Mouse (Mus musculus): ENCODE data around the gene Wdr66.

Gene Wdr66

DNA sequence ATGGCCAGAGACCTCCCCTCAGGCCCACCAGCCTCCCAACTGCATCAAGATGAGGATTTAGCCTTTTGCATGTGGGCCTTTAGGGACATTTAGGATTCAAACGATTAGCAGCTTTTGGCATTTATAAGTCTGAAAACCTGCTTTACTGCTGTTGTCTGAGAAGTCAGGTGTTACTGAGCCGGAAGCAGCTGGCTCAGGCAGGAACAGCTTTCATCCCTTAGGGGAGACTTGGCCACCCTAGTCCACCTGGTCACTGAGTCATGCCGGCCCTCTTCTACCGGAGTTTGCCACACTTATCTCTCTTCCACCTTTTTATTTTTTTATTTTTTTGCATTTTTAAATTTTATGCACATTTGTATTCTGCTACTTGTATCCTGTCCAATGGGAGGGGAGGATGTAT lies 105.4 kb downstream of the Wdr66 start:
- no peak for DNase-seq (ENCODE audit: low spot score in 2 of 2)

DNA sequence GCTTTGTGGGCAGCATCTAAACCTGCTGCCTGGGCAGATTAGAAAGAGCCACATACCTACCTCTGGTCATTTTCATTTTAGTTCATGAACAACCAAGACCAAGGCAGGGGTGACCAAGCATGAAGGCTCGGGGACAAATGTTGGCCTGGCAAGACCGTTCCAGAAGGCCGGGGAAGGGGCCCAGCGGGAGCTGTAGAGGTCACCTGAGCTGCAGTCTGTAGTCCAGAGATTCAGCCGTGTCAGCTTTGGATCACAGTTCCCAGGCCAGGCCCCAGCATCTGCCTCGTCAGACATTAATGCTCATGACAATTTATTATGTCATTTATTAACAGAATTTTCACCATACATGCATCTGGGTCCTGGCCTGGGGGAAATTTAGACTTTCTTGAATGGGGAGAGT lies 107.5 kb downstream of the Wdr66 start:
- DNase-seq (ENCODE audit: low spot score in 2 of 2) = no peak

- DNase-seq (ENCODE audit: low spot score in 2 of 2) = no peak
Observed at GRCm38 (mm10) chr5:123362911-123363310, 111.0 kb downstream of the Wdr66 start.

DNA sequence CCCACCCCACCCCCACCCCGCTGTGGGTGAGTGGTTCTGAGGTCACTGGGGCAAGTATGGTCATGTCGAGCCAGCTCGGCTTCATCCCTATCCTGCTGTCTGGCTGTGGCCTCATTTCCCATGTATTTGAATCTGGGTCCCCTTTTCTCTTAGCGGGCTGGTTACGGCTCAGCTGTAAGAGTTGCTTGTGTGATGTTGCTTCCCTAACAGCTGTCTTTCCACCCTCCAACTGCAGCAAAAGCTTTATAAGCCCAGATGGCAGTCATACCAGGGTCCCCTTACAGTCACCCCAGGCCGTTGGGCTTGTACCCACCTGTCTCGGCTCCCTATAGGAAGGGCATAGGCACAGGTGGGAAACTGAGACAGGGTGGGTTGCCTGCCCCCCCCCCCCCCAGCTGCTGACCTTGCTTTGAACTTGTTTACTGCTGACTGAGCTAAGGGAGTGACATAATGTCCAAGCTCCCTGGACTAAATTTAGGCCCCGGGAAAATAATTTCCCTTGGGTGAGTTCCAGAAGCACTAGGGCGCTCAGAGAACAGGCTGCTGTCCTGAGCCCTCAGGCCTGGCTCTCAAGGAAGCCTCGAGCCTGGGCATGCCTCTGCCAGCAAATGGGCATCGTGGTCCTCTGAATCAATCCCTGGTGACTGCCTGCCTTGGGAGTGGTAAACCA lies 112.5 kb downstream of the Wdr66 start:
- no peak for DNase-seq (ENCODE audit: low spot score in 2 of 2)

GRCm38 (mm10) chr5:123368869-123369488 lies 117.1 kb downstream of the Wdr66 start:
- peak in 1 of 2 experiments; percentile 61 for DNase-seq (ENCODE audit: low spot score in 2 of 2)

GRCm38 (mm10) chr5:123370049-123370448 lies 118.1 kb downstream of the Wdr66 start:
- DNase-seq (ENCODE audit: low spot score in 2 of 2) = no peak

GRCm38 (mm10) chr5:123375262-123375661 lies 123.4 kb downstream of the Wdr66 start:
- no peak for DNase-seq (ENCODE audit: low spot score in 2 of 2)

GRCm38 (mm10) chr5:123375793-123376452 lies 124.0 kb downstream of the Wdr66 start:
- no peak for DNase-seq (ENCODE audit: low spot score in 2 of 2)

DNA sequence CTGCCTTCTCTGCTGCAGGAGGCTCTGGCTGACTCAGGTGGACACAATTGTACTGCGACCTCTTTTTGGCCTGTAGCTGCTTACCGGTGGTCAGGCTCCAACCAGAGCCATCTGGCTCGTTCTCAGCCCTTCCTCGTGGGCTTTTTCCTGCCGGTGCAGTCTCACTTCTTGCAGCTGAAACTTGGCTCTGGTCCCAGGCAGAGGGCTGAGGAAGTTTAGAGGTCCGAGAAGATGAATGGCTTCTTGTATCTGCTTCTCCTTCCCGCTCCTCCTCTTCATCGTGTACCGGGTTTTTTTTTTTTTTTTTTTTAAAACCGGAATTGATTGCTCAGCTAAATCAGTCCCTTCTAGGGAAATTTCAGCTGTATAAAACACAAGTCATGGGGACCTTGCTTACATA lies 124.7 kb downstream of the Wdr66 start:
- DNase-seq (ENCODE audit: low spot score in 2 of 2) = peak in 1 of 2 experiments; percentile 45
